Mouse (Mus musculus) gastrocnemius, adult 8-10 months (tissue): ENCODE data around the gene Angptl4. TPM values are rescaled to one million over a fixed set of nuclear protein-coding genes. Genes with fewer than 3 reads are reported as not detected.
A peak's percentile ranks its signal among the peaks of the same experiment; 100 is the strongest.
"Not testable (repeated sequence)": the region's sequence is repeated elsewhere in the genome, so short reads cannot be mapped to it uniquely, and the experiment has no call there.

Experiments used
- DNase-seq, 2 experiments: peaks; one replicate each; pipeline ENCODE4 v3.0.0; 2022; ENCODE audit warnings: low spot score in 2 of 2
- total RNA-seq, 4 experiments: library from RNA; stranded (reverse); gene quantifications; 2 replicates each; pipeline ENCODE4 v1.2.4; 2022

The Angptl4 gene
- 1 to 10 TPM in 3 of 4 experiments, under 1 TPM in 1; 0.41 to 5.5 (median 3.0) TPM for total RNA-seq

DNA sequence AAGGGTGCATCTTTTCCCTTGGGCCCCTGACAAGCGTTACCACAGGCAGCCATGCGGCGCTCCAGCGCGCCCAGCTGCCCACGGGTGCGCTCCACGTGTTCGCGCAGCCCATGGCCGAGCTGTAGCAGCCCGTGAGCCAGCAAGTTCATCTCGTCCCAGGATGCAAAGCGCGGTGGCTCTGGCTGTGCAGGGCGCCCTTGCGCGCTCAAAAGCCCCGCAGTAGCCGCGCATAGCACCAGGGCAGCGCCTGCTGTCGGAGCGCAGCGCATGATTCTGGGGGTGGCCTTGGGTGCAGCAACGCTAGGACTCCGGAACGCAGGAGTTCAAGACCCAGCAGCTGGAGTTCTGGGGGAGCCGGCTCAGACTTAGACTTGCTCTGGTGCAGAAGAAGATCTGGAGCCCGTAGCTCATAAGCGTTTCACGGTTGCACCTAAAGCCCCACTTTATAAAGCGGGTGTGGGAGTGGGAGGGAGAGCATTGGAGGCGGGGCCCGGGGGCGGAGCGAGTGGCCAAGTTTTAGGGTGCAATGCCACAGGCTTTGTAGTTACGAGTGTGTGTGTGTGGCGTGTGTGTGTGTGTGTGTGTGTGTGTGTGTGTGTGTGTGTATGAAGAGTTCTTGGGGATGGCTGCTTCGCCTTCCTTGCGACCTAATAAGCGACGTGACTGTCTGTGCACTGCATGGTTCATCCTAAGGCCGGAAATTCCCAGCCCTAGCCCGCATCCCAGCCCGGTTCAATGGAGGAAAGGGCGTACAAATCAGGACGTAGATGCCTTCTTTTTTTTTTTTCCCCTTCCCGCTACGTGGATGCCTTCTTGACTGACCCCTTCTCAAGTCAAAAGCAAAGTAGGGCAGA lies at the start of gene Angptl4:
Gene Angptl4, minus strand, starts transcription at position 707 of the 854 bp plus-strand sequence.
- DNase-seq, result peak; percentile 53 to 72

DNA sequence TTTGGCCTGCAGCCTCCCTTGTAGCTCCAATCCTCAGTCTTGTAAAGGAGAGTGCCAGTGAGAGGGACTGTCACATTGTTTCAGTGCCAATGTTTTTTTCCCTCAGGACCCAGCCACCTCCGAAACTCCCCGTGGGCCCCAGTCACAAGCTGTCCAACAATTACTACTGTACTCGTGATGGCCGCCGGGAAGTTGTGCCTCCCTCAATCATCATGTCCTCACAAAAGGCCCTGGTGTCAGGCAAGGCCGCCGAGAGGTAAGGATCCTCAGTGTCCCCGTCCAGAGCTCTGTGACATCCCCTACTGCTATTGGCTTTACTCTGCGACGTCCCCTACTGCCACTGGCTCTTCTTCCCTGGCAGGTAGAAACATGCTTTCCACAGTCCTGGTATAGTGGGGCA lies 47.9 kb upstream of the Angptl4 start:
- DNase-seq, result no peak

DNA sequence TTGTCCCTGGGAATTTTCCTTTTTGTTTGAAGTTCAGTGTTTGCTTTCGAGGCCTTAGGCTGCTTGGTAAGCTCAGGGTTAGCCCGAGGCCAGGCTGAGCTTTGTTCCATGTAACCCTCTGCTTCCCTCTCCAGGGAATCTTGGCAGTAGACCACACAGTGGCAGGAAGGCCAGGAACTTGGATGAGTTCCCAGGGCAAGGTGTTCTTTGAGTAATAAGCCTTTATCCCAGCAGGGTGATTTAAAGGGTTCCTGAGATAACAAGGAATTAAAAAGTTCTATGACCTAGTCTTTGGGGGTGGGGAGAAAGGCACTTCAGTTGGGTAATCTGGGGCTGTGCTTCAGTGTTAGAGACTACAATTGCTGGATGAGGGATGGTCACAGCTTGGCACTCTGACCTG lies 47.3 kb upstream of the Angptl4 start:
- no peak for DNase-seq

GRCm38 (mm10) chr17:33826850-33827249 lies 45.2 kb upstream of the Angptl4 start:
- peak; percentile 37 to 50 for DNase-seq

GRCm38 (mm10) chr17:33825462-33825861 lies 43.8 kb upstream of the Angptl4 start:
- no peak for DNase-seq

- not testable (repeated sequence) for DNase-seq
These were observed 43.3 kb upstream of the Angptl4 start for GRCm38 (mm10) chr17:33824997-33825330.

DNA sequence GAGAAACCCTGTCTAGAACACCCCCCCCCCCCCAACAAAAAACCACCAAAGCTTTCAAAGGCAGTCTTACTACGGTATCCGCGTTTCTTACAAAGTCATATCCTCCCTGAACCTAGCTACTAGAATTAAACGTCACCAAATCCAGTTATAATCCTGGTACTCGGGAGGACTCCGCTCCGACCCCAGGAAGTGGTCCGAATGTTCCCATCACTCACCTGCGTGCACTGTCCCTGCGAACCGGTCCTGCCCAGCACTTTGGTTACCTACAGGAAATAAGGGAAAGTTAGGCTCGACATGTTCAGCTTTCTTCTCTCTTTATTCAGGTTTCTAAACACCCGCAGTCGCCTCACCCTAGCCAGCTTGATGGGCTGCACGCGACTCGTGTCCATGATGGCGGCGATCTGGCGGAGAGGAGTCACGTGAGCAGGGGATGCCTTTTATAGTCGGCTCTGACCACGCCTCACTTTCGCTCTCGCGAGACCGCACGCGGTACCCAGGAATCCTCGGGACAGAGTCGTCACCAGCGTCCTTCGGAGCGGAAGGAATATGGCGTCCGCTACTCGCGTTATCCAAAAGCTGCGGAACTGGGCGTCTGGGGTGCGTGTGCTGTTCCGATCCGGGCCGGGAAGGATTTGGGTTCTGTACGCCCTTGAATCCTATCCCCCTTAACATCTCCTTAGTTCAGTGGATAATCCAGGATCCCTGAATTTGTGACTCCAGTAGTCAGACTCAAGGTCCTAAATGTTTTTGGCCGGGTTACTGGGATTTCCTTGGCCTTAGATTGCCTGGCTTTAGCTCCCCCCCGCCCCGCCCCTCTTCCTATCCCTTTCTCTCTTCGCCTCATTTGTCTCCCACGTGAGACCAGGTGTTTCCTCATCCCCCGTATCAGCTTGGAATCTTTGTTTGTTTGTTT lies 42.7 kb upstream of the Angptl4 start, which contains the start of the genes Rps28 and Ndufa7:
Gene Rps28, minus strand, starts transcription at position 479 of the 913 bp plus-strand sequence.
Gene Ndufa7, plus strand, starts transcription at position 489 of the 913 bp plus-strand sequence.
- peak; percentile 95 to 97 for DNase-seq

- DNase-seq, result not testable (repeated sequence)
These were observed 41.5 kb upstream of the Angptl4 start for GRCm38 (mm10) chr17:33823171-33823570.

- DNase-seq, result no peak
These were observed 40.9 kb upstream of the Angptl4 start for GRCm38 (mm10) chr17:33822436-33822959.

DNA sequence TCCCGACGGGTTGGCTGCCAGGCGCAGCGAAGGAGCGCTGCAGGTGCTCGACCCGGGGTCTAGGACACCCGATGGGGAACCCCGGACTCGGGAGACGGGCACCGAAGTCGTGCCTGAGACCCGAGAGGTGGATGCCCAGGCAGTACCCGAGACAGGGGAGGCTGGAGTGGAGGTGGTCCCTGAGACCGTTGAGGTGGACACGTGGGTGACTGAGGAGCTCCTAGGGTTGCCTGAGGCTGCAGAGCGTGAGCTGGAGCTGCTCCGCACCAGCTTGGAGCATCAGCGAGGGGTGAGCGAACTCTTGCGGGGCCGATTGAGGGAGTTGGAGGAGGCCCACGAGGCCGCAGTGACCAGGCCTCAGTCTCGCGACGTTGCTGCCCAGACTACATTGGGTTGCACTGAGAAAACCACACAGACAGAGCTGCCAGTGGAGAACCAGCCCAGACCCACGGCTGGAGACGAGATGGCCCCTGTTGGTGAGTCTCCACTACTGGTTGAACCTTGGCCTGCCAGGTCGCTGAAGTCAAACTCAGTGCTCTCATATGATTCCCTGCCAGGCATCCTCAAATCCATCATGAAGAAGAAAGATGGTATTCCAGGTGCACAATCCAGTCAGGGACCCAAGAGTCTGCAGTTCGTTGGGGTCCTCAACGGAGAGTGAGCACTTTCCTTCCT lies 36.5 kb upstream of the Angptl4 start:
- DNase-seq, result no peak

- DNase-seq, result peak; percentile 79 to 89
These were observed 35.7 kb upstream of the Angptl4 start for GRCm38 (mm10) chr17:33817184-33817968.

- DNase-seq, result no peak
These were observed 35.0 kb upstream of the Angptl4 start for GRCm38 (mm10) chr17:33816612-33817011.

GRCm38 (mm10) chr17:33815399-33815798 lies 33.8 kb upstream of the Angptl4 start:
- DNase-seq, result no peak

GRCm38 (mm10) chr17:33812990-33813389 lies 31.4 kb upstream of the Angptl4 start:
- DNase-seq, result no peak

DNA sequence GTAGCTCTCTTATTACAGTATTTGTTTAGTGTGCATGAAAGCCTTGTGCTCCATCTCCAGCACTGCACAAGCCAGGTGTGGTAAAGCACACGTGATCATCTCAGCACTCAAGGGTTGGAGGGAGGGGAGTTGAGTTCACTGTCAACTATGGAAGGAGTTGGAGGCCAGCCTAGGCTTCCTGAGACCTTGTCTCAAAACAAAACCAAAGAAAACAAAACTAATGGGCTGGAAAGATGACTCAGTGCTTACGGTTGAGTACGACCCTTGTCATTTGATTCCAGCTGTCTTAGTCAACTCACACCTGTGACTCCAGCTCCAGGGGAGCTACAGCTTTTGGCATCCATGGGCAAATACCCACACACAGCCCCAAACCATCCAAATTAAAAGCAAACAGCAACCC lies 30.8 kb upstream of the Angptl4 start:
- no peak for DNase-seq

- no peak for DNase-seq
These were observed 29.5 kb upstream of the Angptl4 start for GRCm38 (mm10) chr17:33811142-33811516.

- DNase-seq, result peak; percentile 71 to 74
These were observed 28.9 kb upstream of the Angptl4 start, which contains the start of gene Kank3 for GRCm38 (mm10) chr17:33810334-33811141. Kank3 (plus strand) TSS chr17:33810519.

DNA sequence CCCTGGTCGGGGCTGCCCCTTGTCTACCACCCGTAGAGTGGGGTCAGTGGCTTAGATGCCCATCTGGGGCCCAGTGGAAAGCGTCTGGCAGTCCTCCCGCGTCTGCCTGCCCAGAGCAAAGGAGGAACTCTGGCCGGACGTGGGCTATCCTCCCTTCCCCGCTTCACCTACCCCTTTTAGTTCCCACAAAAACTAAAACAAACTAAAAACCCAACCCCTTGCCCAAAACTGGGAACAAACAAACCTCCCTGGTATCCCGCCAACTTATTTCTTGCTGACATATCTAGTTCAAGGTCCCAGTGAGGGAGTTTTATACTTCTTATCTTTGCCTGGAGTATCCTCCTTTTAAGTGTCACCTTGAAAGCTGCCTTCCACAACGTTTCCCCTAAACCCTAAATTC lies 26.6 kb upstream of the Angptl4 start:
- no peak for DNase-seq

- no peak for DNase-seq
These were observed 25.7 kb upstream of the Angptl4 start for GRCm38 (mm10) chr17:33807181-33807888.
